Mouse (Mus musculus): Measurements from ENCODE around the gene Ecd.

Gene Ecd

GRCm38 (mm10) chr14:20347991-20348541 lies at the start of gene Ecd, which contains the start of gene Fam149b:
Ecd (minus strand) TSS chr14:20348121.
Fam149b (plus strand) TSS chr14:20348162.
- peak; percentile 91 to 92 for DNase-seq (ENCODE audit: low spot score in 2 of 2)

GRCm38 (mm10) chr14:20397220-20397619 lies 49.3 kb upstream of the Ecd start:
- DNase-seq (ENCODE audit: low spot score in 2 of 2) = no peak

- peak; percentile 78 to 96 for DNase-seq (ENCODE audit: low spot score in 2 of 2)
Measured at GRCm38 (mm10) chr14:20393205-20393913, 45.4 kb upstream of the Ecd start, which contains the start of gene Mrps16. Mrps16 (minus strand) TSS chr14:20393634.

GRCm38 (mm10) chr14:20392326-20392725 lies 44.4 kb upstream of the Ecd start:
- no peak for DNase-seq (ENCODE audit: low spot score in 2 of 2)

- no peak for DNase-seq (ENCODE audit: low spot score in 2 of 2)
Measured at GRCm38 (mm10) chr14:20389446-20390079, 41.6 kb upstream of the Ecd start.

- DNase-seq (ENCODE audit: low spot score in 2 of 2) = peak; percentile 98 to 99
Measured at GRCm38 (mm10) chr14:20388441-20389129, 40.7 kb upstream of the Ecd start, which contains the start of gene Dnajc9. Dnajc9 (minus strand) TSS chr14:20388910.

GRCm38 (mm10) chr14:20379753-20380430 lies 32.0 kb upstream of the Ecd start:
- DNase-seq (ENCODE audit: low spot score in 2 of 2) = peak in 1 of 2 experiments; percentile 58

GRCm38 (mm10) chr14:20379087-20379640 lies 31.2 kb upstream of the Ecd start:
- no peak for DNase-seq (ENCODE audit: low spot score in 2 of 2)

- DNase-seq (ENCODE audit: low spot score in 2 of 2) = peak; percentile 35 to 72
Measured at GRCm38 (mm10) chr14:20378313-20379061, 30.6 kb upstream of the Ecd start.

GRCm38 (mm10) chr14:20377112-20377521 lies 29.2 kb upstream of the Ecd start:
- peak in 1 of 2 experiments; percentile 38 for DNase-seq (ENCODE audit: low spot score in 2 of 2)

- DNase-seq (ENCODE audit: low spot score in 2 of 2) = no peak
Measured at GRCm38 (mm10) chr14:20371854-20372253, 23.9 kb upstream of the Ecd start.

GRCm38 (mm10) chr14:20370798-20371197 lies 22.9 kb upstream of the Ecd start:
- DNase-seq (ENCODE audit: low spot score in 2 of 2) = peak in 1 of 2 experiments; percentile 50

GRCm38 (mm10) chr14:20368271-20368670 lies 20.4 kb upstream of the Ecd start:
- DNase-seq (ENCODE audit: low spot score in 2 of 2) = peak in 1 of 2 experiments; percentile 42

- DNase-seq (ENCODE audit: low spot score in 2 of 2) = no peak
Measured at GRCm38 (mm10) chr14:20363230-20363629, 15.3 kb upstream of the Ecd start.

- DNase-seq (ENCODE audit: low spot score in 2 of 2) = no peak
Measured at GRCm38 (mm10) chr14:20347441-20347990, 405 bp downstream of the Ecd start.

GRCm38 (mm10) chr14:20345885-20346284 lies 2.0 kb downstream of the Ecd start:
- no peak for DNase-seq (ENCODE audit: low spot score in 2 of 2)

- peak; percentile 19 to 76 for DNase-seq (ENCODE audit: low spot score in 2 of 2)
Measured at GRCm38 (mm10) chr14:20340866-20341265, 7.1 kb downstream of the Ecd start.

- peak; percentile 34 to 66 for DNase-seq (ENCODE audit: low spot score in 2 of 2)
Measured at GRCm38 (mm10) chr14:20340149-20340548, 7.8 kb downstream of the Ecd start.

GRCm38 (mm10) chr14:20339415-20339814 lies 8.5 kb downstream of the Ecd start:
- DNase-seq (ENCODE audit: low spot score in 2 of 2) = no peak

- no peak for DNase-seq (ENCODE audit: low spot score in 2 of 2)
Measured at GRCm38 (mm10) chr14:20331316-20331715, 16.6 kb downstream of the Ecd start.
